9 mouse cellular contexts compared by ENCODE assay signal in the genomic region with DNA sequence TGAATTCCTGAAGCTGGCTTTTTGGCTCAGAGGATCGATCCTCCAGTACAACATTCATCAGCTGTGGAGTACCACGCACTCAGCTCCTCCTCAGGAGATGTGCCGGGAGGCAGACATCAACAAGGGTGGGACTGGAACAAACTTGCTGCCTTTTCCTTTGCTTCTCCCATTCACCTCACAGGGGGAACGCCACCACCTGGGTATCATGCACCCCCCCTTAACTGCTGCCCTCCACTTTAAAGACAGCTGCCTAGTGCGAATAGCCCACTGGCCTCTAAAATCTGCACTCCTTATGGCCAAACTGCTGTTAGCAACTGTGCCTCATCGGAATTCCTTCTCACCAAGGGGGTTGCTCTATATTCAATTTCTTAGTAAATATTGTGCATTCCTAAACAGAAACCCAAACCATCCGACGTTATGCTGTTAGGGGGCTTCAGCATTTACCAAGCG. TPM values are rescaled to one million over a fixed set of nuclear protein-coding genes. Genes with fewer than 3 reads are reported as not detected.
A peak's percentile ranks its signal among the peaks of the same experiment; 100 is the strongest.
DNase-seq lines count a peak whose midpoint lies in the region; ATAC-seq lines count a peak whose summit lies in the region.
"Had no signal": no experiment of that assay in that cellular context is flagged by ENCODE, and none has a peak within 500 bp of the region (broad histone marks: within the 10 kb centered on the region; RNA-seq: fewer than 3 reads in every experiment).

No protein-coding gene starts in this region.

- peak overlapping the region; percentile 36; the same call in 1 of the 2 replicates for H3K4me2 ChIP-seq in heart, embryonic 14.5 days (ENCODE audit: low read length)
- H3K4me2 ChIP-seq in embryonic facial prominence, embryonic 12.5 days (replicated peaks): peak overlapping the region; percentile 36
- H3K4me2 ChIP-seq in hindbrain, embryonic 15.5 days: no peak overlapping the region
- peak overlapping the region; percentile 26; the same call in 1 of the 2 replicates for H3K4me2 ChIP-seq in midbrain, embryonic 15.5 days

- H3K27me3 ChIP-seq in heart, embryonic 14.5 days (ENCODE audit: control insufficient read depth, insufficient read depth, low read length): no peaks in the 10 kb centered on the region
- H3K27me3 ChIP-seq in embryonic facial prominence, embryonic 12.5 days: no peaks in the 10 kb centered on the region
- no peaks in the 10 kb centered on the region for H3K27me3 ChIP-seq in hindbrain, embryonic 15.5 days
- H3K27me3 ChIP-seq in midbrain, embryonic 15.5 days (replicated peaks): no peaks in the 10 kb centered on the region

- intact Hi-C loops in heart, postnatal 25 days (cut with DNase I): no loop called here

- peaks cover 44 to 48% of the 10 kb centered on the region in 2 experiments for H3K4me1 ChIP-seq in heart, embryonic 14.5 days (ENCODE audit: control insufficient read depth in 2 of 2, insufficient read depth in 2 of 2, low read length in 2 of 2)
- H3K4me1 ChIP-seq in embryonic facial prominence, embryonic 12.5 days: peaks cover 56% of the 10 kb centered on the region
- peaks cover 47% of the 10 kb centered on the region for H3K4me1 ChIP-seq in hindbrain, embryonic 15.5 days (replicated peaks)
- H3K4me1 ChIP-seq in midbrain, embryonic 15.5 days: peaks cover 41% of the 10 kb centered on the region

- 20% methylated on average over 9 of the region's 9 CpGs for WGBS in heart, embryonic 14.5 days
- 10% methylated on average over 9 of the region's 9 CpGs for WGBS in embryonic facial prominence, embryonic 12.5 days
- 27% methylated on average over 9 of the region's 9 CpGs for WGBS in hindbrain, embryonic 15.5 days
- WGBS in midbrain, embryonic 15.5 days: 33% methylated on average over 9 of the region's 9 CpGs

- peak overlapping the region; percentile 22 for H3K9ac ChIP-seq in heart, embryonic 14.5 days (ENCODE audit: low read length)
- no peak overlapping the region; the same call in 1 of the 2 replicates for H3K9ac ChIP-seq in embryonic facial prominence, embryonic 12.5 days
- H3K9ac ChIP-seq in hindbrain, embryonic 15.5 days: peak overlapping the region; percentile 33; the same call in 1 of the 2 replicates
- H3K9ac ChIP-seq in midbrain, embryonic 15.5 days: no peak overlapping the region

- no peak for ATAC-seq in heart, embryonic 14.5 days (ENCODE audit: insufficient number of reproducible peaks, insufficient read depth, low FRiP score, low read depth)
- ATAC-seq in embryonic facial prominence, embryonic 12.5 days (ENCODE audit: insufficient number of reproducible peaks, insufficient read depth, low FRiP score, low TSS enrichment): peak; percentile 6
- ATAC-seq in hindbrain, embryonic 15.5 days (ENCODE audit: low FRiP score, low read depth): no peak
- ATAC-seq in midbrain, embryonic 15.5 days (replicated peaks): no peak

- no peak for DNase-seq in heart, postnatal 25 days (ENCODE audit: low spot score)
- no peak for DNase-seq in urinary bladder, postnatal 36 days (ENCODE audit: low spot score in 2 of 2)
- DNase-seq in adrenal gland, adult 2 months: no peak
- DNase-seq in spleen, adult 12 weeks (ENCODE audit: low spot score): no peak

- H3K27ac ChIP-seq in heart, embryonic 14.5 days (replicated peaks in 1 of 2; ENCODE audit: control insufficient read depth in 1 of 2, insufficient read depth in 1 of 2, low read depth in 2 of 2, low read length in 2 of 2): peak overlapping the region; percentile 94 to 97
- H3K27ac ChIP-seq in embryonic facial prominence, embryonic 12.5 days: peak overlapping the region; percentile 98
- peak overlapping the region; percentile 80 for H3K27ac ChIP-seq in hindbrain, embryonic 15.5 days (replicated peaks)
- H3K27ac ChIP-seq in midbrain, embryonic 15.5 days: peak overlapping the region; percentile 69
- H3K27ac ChIP-seq: macrophage had no signal

- H3K36me3 ChIP-seq in heart, embryonic 14.5 days (ENCODE audit: control insufficient read depth, insufficient read depth, low read length): no peaks in the 10 kb centered on the region
- H3K36me3 ChIP-seq in embryonic facial prominence, embryonic 12.5 days: no peaks in the 10 kb centered on the region
- H3K36me3 ChIP-seq in hindbrain, embryonic 15.5 days: no peaks in the 10 kb centered on the region
- no peaks in the 10 kb centered on the region for H3K36me3 ChIP-seq in midbrain, embryonic 15.5 days (replicated peaks)

- peaks cover 5% of the 10 kb centered on the region; the same call in 1 of the 2 replicates for H3K9me3 ChIP-seq in heart, embryonic 14.5 days (ENCODE audit: control insufficient read depth, low read length)
- 0 out of 2 replicates have a peak, but pooled peaks cover 3% of the 10 kb centered on the region for H3K9me3 ChIP-seq in embryonic facial prominence, embryonic 12.5 days
- H3K9me3 ChIP-seq in hindbrain, embryonic 15.5 days: no peaks in the 10 kb centered on the region
- H3K9me3 ChIP-seq in midbrain, embryonic 15.5 days: no peaks in the 10 kb centered on the region

- H3K4me3 ChIP-seq in heart, embryonic 14.5 days (ENCODE audit: control insufficient read depth in 1 of 2, insufficient read depth in 1 of 2, low read depth in 1 of 2, low read length in 2 of 2): no peak overlapping the region
- H3K4me3 ChIP-seq in embryonic facial prominence, embryonic 12.5 days: no peak overlapping the region
- no peak overlapping the region for H3K4me3 ChIP-seq in hindbrain, embryonic 15.5 days
- no peak overlapping the region for H3K4me3 ChIP-seq in midbrain, embryonic 15.5 days

RNA-seq across cellular contexts. Expression of gene Alox5ap, which starts 55.3 kb away (rescaled TPM):
- polyA plus RNA-seq in heart, embryonic 14.5 days (2014; fragmentation: Nextera tagmentation; extraction: Ambion mirVana): 7.2 and 9.2 TPM in 2 replicates
- total RNA-seq in heart, postnatal 25 days (2021): 10 to 100 TPM; 16.5 to 17.0 TPM
- polyA plus RNA-seq in embryonic facial prominence, embryonic 12.5 days (2016; fragmentation: Nextera tagmentation; extraction: Ambion mirVana): 8.5 and 13.1 TPM in 2 replicates
- polyA plus RNA-seq in hindbrain, embryonic 15.5 days (2015; fragmentation: Nextera tagmentation; extraction: Ambion mirVana): 12.2 and 12.5 TPM in 2 replicates
- polyA plus RNA-seq in midbrain, embryonic 15.5 days (2015; fragmentation: Nextera tagmentation; extraction: Ambion mirVana): 10.0 and 11.1 TPM in 2 replicates
- 10 to 100 TPM; 22.8 to 27.0 TPM for total RNA-seq in adrenal gland, adult 2 months (2021)
- polyA plus RNA-seq in adrenal gland, adult 2 months (2012; rRNA removed): 9.0 and 9.1 TPM in 2 replicates

Comparison
In these comparisons a context has a peak if more than half of its experiments do, and no peak if none do; other contexts are left out.
1. H3K9ac ChIP-seq: peak in heart, embryonic 14.5 days (single experiment) and hindbrain, embryonic 15.5 days (single experiment); none in embryonic facial prominence, embryonic 12.5 days (single experiment) and midbrain, embryonic 15.5 days (single experiment).
2. Peak in every context shown above with its lines, with median percentiles within 50 percentile points of each other: H3K27ac ChIP-seq.